Mouse (Mus musculus) forebrain, postnatal 0 days (tissue): ENCODE results near the gene Tmem28. TPM values are rescaled to one million over a fixed set of nuclear protein-coding genes. Genes with fewer than 3 reads are reported as not detected.

Source experiments
- ATAC-seq: fragments of 200-750 bp; cut with Nextera tagmentation; 2 replicates; pipeline ENCODE4 v1.8.0; 2017; ENCODE audit warnings: mild to moderate bottlenecking, moderate library complexity
- DNase-seq: peaks from one replicate; pipeline ENCODE4 v3.0.0-alpha.2; 2015
- H3K27ac ChIP-seq: fragments of 300-500 bp; sonication (generic); 2 replicates; pipeline ENCODE4 v1.5.1; 2014; ENCODE audit warnings: low read depth, mild to moderate bottlenecking, antibody characterized with exemption, low read length, moderate library complexity, mixed read lengths
- H3K27me3 ChIP-seq: fragments of 300-500 bp; sonication (generic); 2 replicates; pipeline ENCODE4 v1.6.1; 2014; ENCODE audit warnings: mild to moderate bottlenecking, low read length, mixed read lengths; ENCODE audit not compliant: insufficient read depth
- H3K36me3 ChIP-seq: fragments of 300-500 bp; sonication (generic); 2 replicates; pipeline ENCODE4 v1.6.1; 2014; ENCODE audit warnings: mild to moderate bottlenecking, moderate library complexity; ENCODE audit not compliant: insufficient read depth
- H3K4me1 ChIP-seq: fragments of 300-500 bp; sonication (generic); 2 replicates; pipeline ENCODE4 v1.6.1; 2014; ENCODE audit warnings: antibody characterized with exemption; ENCODE audit not compliant: insufficient read depth
- H3K4me2 ChIP-seq: fragments of 300-500 bp; sonication (generic); 2 replicates; pipeline ENCODE4 v1.6.1; 2014; ENCODE audit warnings: low read depth, mild to moderate bottlenecking, moderate library complexity
- H3K4me3 ChIP-seq: fragments of 300-500 bp; sonication (generic); 2 replicates; pipeline ENCODE4 v1.5.1; 2014; ENCODE audit warnings: low read depth, low read length, mixed read lengths
- H3K9ac ChIP-seq: fragments of 300-500 bp; sonication (generic); 2 replicates; pipeline ENCODE4 v1.6.1; 2014; ENCODE audit warnings: mild to moderate bottlenecking
- H3K9me3 ChIP-seq: fragments of 300-500 bp; sonication (generic); 2 replicates; pipeline ENCODE4 v1.6.1; 2016; ENCODE audit warnings: low read length
- CTCF ChIP-seq: sonication (generic); IDR thresholded peaks from 2 replicates; pipeline ENCODE4 v1.5.1; 2016; ENCODE audit warnings: antibody characterized with exemption, control low read depth, low read depth
- WGBS: fragments of 180-500 bp; shearing (Covaris S2); extraction: QIAGEN DNeasy Blood & Tissue Kit; methylation state at CpG from one replicate; pipeline ENCODE4 v1.1.7; 2014; 5-methylcytosine and 5-hydroxymethylcytosine counted together
- polyA plus RNA-seq: library from polyadenylated mRNA; unstranded; fragments of >200 nt; fragmentation: Nextera tagmentation; extraction: Ambion mirVana; gene quantifications from 2 replicates; pipeline ENCODE4 v1.2.1, GENCODE M21; 2015
- total RNA-seq: library from RNA; depleted of rRNA; stranded (reverse); fragments of >200 nt; gene quantifications from 2 replicates; pipeline ENCODE4 v1.2.3, GENCODE M21; 2014

The Tmem28 gene
- total and polyA plus RNA-seq, 2 experiments from 2014 or later, result 1.6 to 12.0 TPM

GRCm38 (mm10) chrX:99853261-99853741, 32.5 kb downstream of the Tmem28 start:
- Histone ChIP-seq H3K27me3 (no peaks in the 10 kb centered on the region), H3K36me3 (no peaks in the 10 kb centered on the region), H3K9ac (no peak overlapping the region), H3K4me2 (peak overlapping the region; percentile 34; the same call in 1 of the 2 replicates), H3K9me3 (no peaks in the 10 kb centered on the region), H3K27ac (no peak overlapping the region), H3K4me1 (no peaks in the 10 kb centered on the region), H3K4me3 (0 out of 2 replicates have a peak overlapping the region, but pooled peaks have one; percentile 5)
- DNase-seq, result peak; percentile 47
- peak; percentile 65 for TF ChIP-seq CTCF
- 27% methylated on average over 35 of the region's 35 CpGs for WGBS
- peak; percentile 81 for ATAC-seq

DNA sequence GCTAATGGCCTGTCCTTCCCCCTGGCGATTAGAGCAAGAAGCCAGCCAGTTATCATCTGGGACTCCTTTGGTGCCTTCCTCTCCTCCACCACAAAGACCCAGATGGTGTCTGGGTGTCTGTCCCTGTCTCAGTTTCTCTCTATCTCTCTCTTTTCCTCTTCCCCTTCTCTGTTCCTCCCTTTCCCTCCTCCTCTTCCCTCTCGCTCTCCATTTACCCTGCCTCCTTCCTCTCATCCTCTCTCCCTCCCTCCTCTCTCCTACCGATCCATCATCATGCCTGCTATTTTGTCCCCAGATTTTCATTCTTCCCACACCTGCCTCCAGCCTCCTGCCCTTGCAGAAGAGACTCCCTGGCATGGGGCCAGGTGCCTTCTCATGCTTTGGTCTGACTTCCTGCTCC, 33.0 kb downstream of the Tmem28 start:
- no peak for TF ChIP-seq CTCF
- no peak overlapping the region for H3K4me3 ChIP-seq
- no peaks in the 10 kb centered on the region for H3K9me3 ChIP-seq
- DNase-seq (no peak), ATAC-seq (no peak)
- no peak overlapping the region for H3K9ac ChIP-seq
- no peaks in the 10 kb centered on the region for H3K4me1 ChIP-seq
- H3K4me2 ChIP-seq, result no peak overlapping the region
- no peaks in the 10 kb centered on the region for H3K36me3 ChIP-seq
- no peaks in the 10 kb centered on the region for H3K27me3 ChIP-seq
- 67% methylated on average over 2 of the region's 3 CpGs for WGBS
- no peak overlapping the region for H3K27ac ChIP-seq

- Histone ChIP-seq H3K36me3 (no peaks in the 10 kb centered on the region), H3K27ac (no peak overlapping the region), H3K4me3 (no peak overlapping the region), H3K9me3 (no peaks in the 10 kb centered on the region), H3K4me1 (no peaks in the 10 kb centered on the region), H3K27me3 (no peaks in the 10 kb centered on the region), H3K4me2 (no peak overlapping the region), H3K9ac (no peak overlapping the region)
- 72% methylated on average over 4 of the region's 4 CpGs for WGBS
- TF ChIP-seq CTCF, result no peak
- ATAC-seq, result no peak
- DNase-seq, result no peak
These were observed 51.4 kb downstream of the Tmem28 start for GRCm38 (mm10) chrX:99872228-99872627.

DNA sequence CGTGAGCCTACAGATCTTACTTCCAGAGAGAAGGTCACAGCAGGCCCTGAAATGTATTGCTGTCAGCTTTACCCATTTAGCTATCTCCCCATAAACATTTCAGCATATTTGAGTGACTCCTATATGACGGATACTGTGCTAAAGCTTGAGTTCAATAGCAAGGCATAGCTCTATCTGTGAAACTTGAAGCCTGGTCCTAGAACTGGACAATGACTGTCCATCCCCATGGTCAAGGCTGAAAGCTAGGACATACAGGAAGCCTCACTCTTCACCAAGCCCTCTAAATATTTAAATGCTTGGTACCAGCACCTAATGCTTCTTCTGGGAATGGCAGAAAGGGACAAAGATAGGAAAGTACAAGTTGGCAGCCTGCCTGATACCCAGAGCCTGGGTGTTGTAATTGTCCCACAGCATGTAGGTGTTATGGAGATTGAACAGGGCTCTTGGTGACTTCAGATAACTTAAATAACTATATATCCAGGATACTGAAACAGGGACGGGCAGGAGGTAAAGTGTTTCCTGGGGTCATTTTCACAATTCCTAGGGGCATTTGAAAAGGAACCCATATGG, 51.9 kb downstream of the Tmem28 start:
- Histone ChIP-seq H3K4me2 (no peak overlapping the region), H3K4me1 (no peaks in the 10 kb centered on the region), H3K27ac (no peak overlapping the region), H3K4me3 (no peak overlapping the region), H3K27me3 (no peaks in the 10 kb centered on the region), H3K9me3 (no peaks in the 10 kb centered on the region), H3K9ac (no peak overlapping the region), H3K36me3 (no peaks in the 10 kb centered on the region)
- DNase-seq, result no peak
- WGBS, result 75% methylated on average over 3 of the region's 3 CpGs
- TF ChIP-seq CTCF, result no peak
- ATAC-seq, result no peak

DNA sequence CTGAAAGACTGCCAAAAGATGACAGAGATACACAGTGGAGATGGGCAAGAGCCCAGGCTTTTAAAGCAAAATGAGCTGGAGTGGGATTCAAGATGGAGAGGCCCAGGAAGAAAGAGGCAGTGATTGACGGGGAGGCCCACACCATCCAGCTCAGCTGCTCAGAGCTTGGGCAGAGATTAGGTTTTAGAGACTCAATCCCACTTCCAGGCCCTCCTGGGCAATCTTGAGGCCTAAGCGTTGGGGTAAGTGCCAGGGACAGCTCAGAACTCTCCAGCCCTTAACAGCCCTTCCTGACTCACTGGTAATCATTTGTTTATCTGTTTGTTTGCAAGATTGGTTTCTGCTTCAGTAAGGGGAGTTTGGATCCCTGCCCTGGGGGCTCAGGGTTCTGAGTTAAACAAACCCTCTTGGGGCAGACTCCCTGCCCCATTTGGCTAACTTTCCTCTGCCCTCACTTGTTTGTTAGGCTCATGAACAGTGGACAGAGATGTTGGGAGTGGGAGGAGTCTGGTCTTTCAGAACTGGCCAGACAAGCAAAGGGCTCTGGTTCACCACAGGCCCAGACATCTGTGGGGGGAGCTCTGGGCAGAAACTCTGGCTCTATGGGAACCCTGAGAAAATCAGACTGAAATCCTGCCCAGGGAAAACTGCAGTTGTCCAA, 52.6 kb downstream of the Tmem28 start:
- Histone ChIP-seq H3K4me3 (no peak overlapping the region), H3K27ac (no peak overlapping the region), H3K27me3 (no peaks in the 10 kb centered on the region), H3K36me3 (no peaks in the 10 kb centered on the region), H3K4me2 (no peak overlapping the region), H3K4me1 (no peaks in the 10 kb centered on the region), H3K9me3 (no peaks in the 10 kb centered on the region), H3K9ac (no peak overlapping the region)
- ATAC-seq (peak; percentile 90), DNase-seq (peak; percentile 25)
- WGBS, result 53% methylated on average over 2 of the region's 2 CpGs
- TF ChIP-seq CTCF, result no peak

- 35% methylated on average over 4 of the region's 4 CpGs for WGBS
- Histone ChIP-seq H3K4me3 (no peak overlapping the region), H3K4me2 (no peak overlapping the region), H3K27me3 (no peaks in the 10 kb centered on the region), H3K9ac (no peak overlapping the region), H3K9me3 (no peaks in the 10 kb centered on the region), H3K4me1 (no peaks in the 10 kb centered on the region), H3K27ac (0 out of 2 replicates have a peak overlapping the region, but pooled peaks have one; percentile 15), H3K36me3 (no peaks in the 10 kb centered on the region)
- no peak for TF ChIP-seq CTCF
- DNase-seq (no peak), ATAC-seq (peak; percentile 68)
These were observed 53.1 kb downstream of the Tmem28 start for GRCm38 (mm10) chrX:99873920-99874296.

DNA sequence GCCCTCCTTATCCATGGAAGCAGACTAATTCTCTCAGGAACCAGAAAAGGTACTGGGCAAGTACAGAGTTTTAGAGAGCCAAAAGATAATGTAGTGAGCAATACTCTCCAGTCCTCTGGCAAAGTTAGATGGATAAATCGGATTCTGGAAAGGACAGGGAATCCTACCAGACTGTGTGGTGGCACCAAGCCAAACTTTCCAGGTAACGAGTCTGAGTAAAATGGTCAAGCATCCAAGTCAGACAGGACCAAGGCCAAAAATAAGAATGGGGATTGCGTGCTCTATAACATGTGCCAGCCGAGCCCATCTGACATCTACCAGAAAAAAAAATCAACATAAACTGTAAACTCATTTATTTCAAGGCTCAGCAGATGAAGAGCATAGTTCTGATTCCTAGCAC, 56.0 kb downstream of the Tmem28 start:
- WGBS, result 42% methylated on average over 4 of the region's 4 CpGs

More for the DNA sequence above, 56.0 kb downstream of the Tmem28 start:
- no peak overlapping the region for H3K4me3 ChIP-seq
- ATAC-seq, result no peak
- H3K27ac ChIP-seq, result no peak overlapping the region
- no peak for TF ChIP-seq CTCF
- no peak overlapping the region for H3K4me2 ChIP-seq
- no peaks in the 10 kb centered on the region for H3K36me3 ChIP-seq
- no peak overlapping the region for H3K9ac ChIP-seq
- no peaks in the 10 kb centered on the region for H3K4me1 ChIP-seq
- no peaks in the 10 kb centered on the region for H3K9me3 ChIP-seq
- no peak for DNase-seq
- H3K27me3 ChIP-seq, result no peaks in the 10 kb centered on the region
